Mouse (Mus musculus) erythroblast, adult 5-6 weeks (primary cell): ENCODE results near the gene Cfap52. TPM values are rescaled to one million over a fixed set of nuclear protein-coding genes. Genes with fewer than 3 reads are reported as not detected.

Source experiments
- ATAC-seq: replicated peaks from 2 replicates; pipeline ENCODE4 v1.8.0; 2016; ENCODE audit warnings: moderate number of reproducible peaks, mild to moderate bottlenecking, moderate TSS enrichment, inconsistent platforms; ENCODE audit not compliant: poor library complexity, low FRiP score, severe bottlenecking
- total RNA-seq, 2 experiments: library from RNA; stranded (forward) in 1 of 2; stranded (reverse) in 1 of 2; fragments of 150-400 nt in 1 of 2; fragments of 200-764, 138-1000 nt in 1 of 2; gene quantifications; 2 replicates each; pipeline versions ENCODE4 v1.2.3 to v1.2.4; 2015 to 2017; ENCODE audit warnings: low replicate concordance in 2 of 2

Cfap52 gene
- total RNA-seq (2015; ENCODE audit: low replicate concordance) (not detected in 2 replicates), total RNA-seq (2017; ENCODE audit: low replicate concordance) (not detected in 2 replicates)

- peak; percentile 69 for ATAC-seq
Observed at GRCm38 (mm10) chr11:67965242-67965883, at the start of gene Cfap52. TSS of gene Cfap52 (minus strand) at chr11:67965651.

GRCm38 (mm10) chr11:68012207-68012606, 46.8 kb upstream of the Cfap52 start:
- ATAC-seq, result no peak

- ATAC-seq, result no peak
Observed at GRCm38 (mm10) chr11:68009377-68009776, 43.9 kb upstream of the Cfap52 start.

- no peak for ATAC-seq
Observed at GRCm38 (mm10) chr11:68007645-68008044, 42.2 kb upstream of the Cfap52 start.

- ATAC-seq, result no peak
Observed at GRCm38 (mm10) chr11:68006216-68006789, 40.9 kb upstream of the Cfap52 start.

- ATAC-seq, result no peak; the same call in 1 of the 2 replicates
Observed at GRCm38 (mm10) chr11:68004191-68004590, 38.7 kb upstream of the Cfap52 start.

- no peak for ATAC-seq
Observed at GRCm38 (mm10) chr11:67999629-68000028, 34.2 kb upstream of the Cfap52 start.

- no peak for ATAC-seq
Observed at GRCm38 (mm10) chr11:67998905-67999304, 33.5 kb upstream of the Cfap52 start.

- no peak for ATAC-seq
Observed at GRCm38 (mm10) chr11:67995965-67996364, 30.5 kb upstream of the Cfap52 start.

GRCm38 (mm10) chr11:67991240-67991639, 25.8 kb upstream of the Cfap52 start:
- no peak for ATAC-seq

- ATAC-seq, result no peak
Observed at GRCm38 (mm10) chr11:67983564-67983963, 18.1 kb upstream of the Cfap52 start.

GRCm38 (mm10) chr11:67975252-67975651, 9.8 kb upstream of the Cfap52 start:
- ATAC-seq, result no peak

GRCm38 (mm10) chr11:67973225-67973624, 7.8 kb upstream of the Cfap52 start:
- ATAC-seq, result no peak

GRCm38 (mm10) chr11:67972606-67973005, 7.2 kb upstream of the Cfap52 start:
- no peak for ATAC-seq

GRCm38 (mm10) chr11:67967831-67968230, 2.4 kb upstream of the Cfap52 start:
- no peak for ATAC-seq

GRCm38 (mm10) chr11:67965905-67966878, 741 bp upstream of the Cfap52 start, which contains the start of gene Stx8:
TSS of gene Stx8 (plus strand) at chr11:67966193.
- peak; percentile 93 for ATAC-seq

- ATAC-seq, result no peak
Observed at GRCm38 (mm10) chr11:67964110-67964509, 1.3 kb downstream of the Cfap52 start.

GRCm38 (mm10) chr11:67954413-67954812, 11.0 kb downstream of the Cfap52 start:
- no peak for ATAC-seq

- ATAC-seq, result no peak
Observed at GRCm38 (mm10) chr11:67953604-67954003, 11.8 kb downstream of the Cfap52 start.

- ATAC-seq, result no peak
Observed at GRCm38 (mm10) chr11:67949475-67949874, 16.0 kb downstream of the Cfap52 start.
